Mouse (Mus musculus) G1E (cell line): ENCODE results near the gene Cdk6.

Source experiments
- CTCF ChIP-seq: IDR thresholded peaks from 2 replicates; pipeline ENCODE4 v1.5.1; 2012; ENCODE audit warnings: low read depth, low read length, inconsistent platforms, mixed read lengths
- GATA1 ChIP-seq: IDR thresholded peaks from 2 replicates; pipeline ENCODE4 v1.6.1; 2012; ENCODE audit warnings: borderline replicate concordance, low read length, inconsistent platforms, mixed read lengths
- GATA2 ChIP-seq: IDR thresholded peaks from 2 replicates; pipeline ENCODE4 v1.6.1; 2012; ENCODE audit warnings: low read depth, low read length, inconsistent platforms, borderline replicate concordance
- POLR2AphosphoS5 ChIP-seq: IDR thresholded peaks from 2 replicates; pipeline ENCODE4 v1.6.1; 2012; ENCODE audit warnings: low read depth, low read length, inconsistent platforms; ENCODE audit not compliant: insufficient replicate concordance
- TAL1 ChIP-seq: conservative IDR thresholded peaks from 2 replicates; pipeline ENCODE4 v1.6.1; 2012; ENCODE audit warnings: low read depth, low read length, inconsistent platforms, mixed read lengths

GRCm38 (mm10) chr5:3341111-3341911 is at the start of gene Cdk6:
- TF ChIP-seq CTCF: no peak
- TF ChIP-seq GATA1: no peak
- no peak for TF ChIP-seq TAL1
- TF ChIP-seq POLR2AphosphoS5: no peak
- TF ChIP-seq GATA2: no peak
